Mouse (Mus musculus): Measurements from ENCODE around the gene Nos1.

The Nos1 gene

DNA sequence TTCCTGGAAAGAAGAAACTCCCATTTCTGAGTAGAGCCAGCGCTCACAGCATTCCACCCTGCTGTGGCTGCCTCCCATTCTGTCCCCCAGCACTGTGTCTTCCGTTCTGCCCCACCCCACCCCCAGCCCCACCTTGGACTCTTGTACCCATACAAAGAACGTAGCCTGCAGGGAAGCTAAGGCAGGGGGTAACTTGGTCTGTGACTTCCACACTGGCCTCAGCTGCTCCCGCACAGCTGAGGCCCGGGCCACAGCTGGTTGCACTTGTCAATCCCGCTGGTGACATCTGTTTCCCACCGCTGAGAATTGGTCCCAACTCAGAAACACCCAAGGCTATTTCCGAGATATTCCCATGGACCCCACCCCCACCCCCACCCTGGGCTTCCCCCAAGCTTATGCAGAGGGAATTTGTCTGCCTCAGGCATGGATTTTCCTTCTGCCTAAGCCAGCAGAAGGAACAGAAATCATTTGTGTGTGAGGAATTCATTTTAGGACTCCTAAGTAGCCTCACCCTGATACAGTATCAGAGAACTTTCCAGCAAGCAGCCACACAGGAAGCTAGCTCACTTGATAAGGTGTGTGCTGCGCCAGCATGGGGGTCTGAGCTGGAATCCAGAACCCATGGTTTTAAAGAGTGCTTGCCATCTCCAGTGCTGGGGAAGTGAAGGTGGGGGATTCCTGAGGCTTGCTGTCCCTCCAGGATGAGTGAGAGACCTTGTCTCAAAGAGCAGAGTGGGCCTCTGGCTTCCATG is 117.4 kb downstream of the Nos1 start:
- no peak for DNase-seq (ENCODE audit: low spot score)

DNA sequence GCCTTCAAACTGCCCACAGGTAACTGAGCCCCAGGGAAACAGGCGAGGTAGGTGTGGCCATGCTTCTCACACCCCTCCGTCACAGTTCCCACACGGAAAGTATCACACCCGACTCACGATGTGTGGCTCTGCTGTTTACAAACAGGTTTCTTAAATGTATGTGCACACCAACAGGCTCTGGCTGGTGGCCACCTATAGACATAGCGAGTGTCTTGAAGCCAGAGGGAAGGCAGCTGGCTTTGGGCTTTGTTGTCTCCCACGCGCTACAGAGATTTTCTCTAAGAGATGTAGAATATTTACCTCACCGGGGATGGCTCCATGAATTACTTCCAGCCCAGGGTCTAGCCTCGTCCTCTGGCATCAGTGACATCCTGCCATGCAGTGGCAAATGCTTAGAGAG is 118.5 kb downstream of the Nos1 start:
- no peak for DNase-seq (ENCODE audit: low spot score)

- no peak for DNase-seq (ENCODE audit: low spot score)
These were observed 120.3 kb downstream of the Nos1 start for GRCm38 (mm10) chr5:117900921-117901705.

GRCm38 (mm10) chr5:117903534-117903933 is 122.7 kb downstream of the Nos1 start:
- DNase-seq (ENCODE audit: low spot score), result no peak

GRCm38 (mm10) chr5:117905728-117906127 is 124.9 kb downstream of the Nos1 start:
- DNase-seq (ENCODE audit: low spot score), result no peak

DNA sequence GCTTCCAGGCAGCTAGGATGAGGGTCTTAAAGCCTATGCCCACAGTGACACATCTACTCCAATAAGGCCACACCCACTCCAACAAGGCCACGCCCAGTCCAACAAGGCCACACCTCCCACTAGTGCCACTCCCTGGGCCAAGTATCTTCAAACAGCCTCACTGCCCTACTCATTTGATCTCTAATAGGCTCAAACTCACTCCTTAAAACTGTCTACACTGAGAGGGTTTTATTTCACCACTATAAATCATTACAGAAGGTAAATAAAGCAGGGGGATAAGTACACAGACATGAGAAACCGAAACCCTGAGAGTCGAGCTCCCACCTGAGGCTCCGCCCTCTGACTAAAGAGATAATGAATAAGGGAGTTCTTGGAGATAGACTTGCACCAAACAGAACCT is 128.7 kb downstream of the Nos1 start:
- DNase-seq (ENCODE audit: low spot score), result no peak

DNA sequence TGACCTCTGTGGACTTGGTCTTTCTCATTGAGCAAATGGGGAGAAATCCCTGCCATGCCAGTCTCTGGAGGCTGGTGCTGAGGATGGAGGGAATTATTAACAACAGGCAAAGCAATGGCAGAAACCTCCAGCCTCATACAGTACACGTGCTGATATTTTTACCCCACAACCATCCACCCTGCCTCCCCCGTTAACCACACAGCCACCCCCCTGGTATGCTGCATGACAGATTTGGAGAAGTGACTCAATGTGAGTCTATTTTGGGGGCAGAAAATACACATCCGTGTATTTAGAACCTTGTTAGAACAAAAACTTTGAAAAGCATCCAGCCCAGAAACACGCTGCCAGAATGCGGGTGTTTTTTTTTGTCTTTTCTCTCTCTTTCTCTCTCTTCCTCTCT is 135.5 kb downstream of the Nos1 start:
- no peak for DNase-seq (ENCODE audit: low spot score)

GRCm38 (mm10) chr5:117916906-117917305 is 136.1 kb downstream of the Nos1 start:
- no peak for DNase-seq (ENCODE audit: low spot score)

DNA sequence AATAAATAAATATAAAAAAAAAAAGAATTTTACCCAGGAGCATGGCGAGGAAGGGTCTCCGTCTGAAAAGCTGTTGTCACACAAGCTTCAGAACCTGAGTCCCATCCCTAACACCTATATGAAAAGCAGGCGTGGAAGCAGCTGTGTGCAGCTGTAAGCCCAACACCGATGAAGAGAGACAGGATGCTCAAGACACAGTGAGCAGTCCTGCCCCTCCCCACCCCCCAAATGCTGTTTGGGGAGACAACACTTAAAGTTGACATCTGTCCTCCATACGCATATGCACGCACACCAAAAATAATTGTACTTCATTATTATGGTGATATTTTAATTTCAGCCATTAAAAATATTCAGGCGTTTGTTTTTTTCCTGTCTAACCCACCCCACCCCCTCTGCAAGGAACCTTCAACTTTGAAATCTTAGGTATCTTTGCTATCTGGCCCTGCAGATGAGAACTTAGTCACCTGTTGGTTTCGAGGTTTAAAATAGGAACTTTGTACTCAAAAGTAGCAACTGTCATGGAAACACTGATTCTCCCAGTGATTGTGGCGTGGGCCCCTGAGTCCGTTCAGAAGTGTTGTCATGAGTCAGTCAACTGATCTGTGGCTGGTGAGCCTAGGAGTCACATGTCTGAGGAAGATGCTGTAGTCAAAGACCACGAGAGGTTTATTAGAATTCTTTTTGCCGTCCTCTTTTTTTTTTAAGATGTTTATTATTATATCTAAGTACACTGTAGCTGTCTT is 141.1 kb downstream of the Nos1 start:
- no peak for DNase-seq (ENCODE audit: low spot score)

GRCm38 (mm10) chr5:117923688-117924087 is 142.9 kb downstream of the Nos1 start:
- DNase-seq (ENCODE audit: low spot score), result no peak

- no peak for DNase-seq (ENCODE audit: low spot score)
These were observed 147.7 kb downstream of the Nos1 start for GRCm38 (mm10) chr5:117928553-117928952.

DNA sequence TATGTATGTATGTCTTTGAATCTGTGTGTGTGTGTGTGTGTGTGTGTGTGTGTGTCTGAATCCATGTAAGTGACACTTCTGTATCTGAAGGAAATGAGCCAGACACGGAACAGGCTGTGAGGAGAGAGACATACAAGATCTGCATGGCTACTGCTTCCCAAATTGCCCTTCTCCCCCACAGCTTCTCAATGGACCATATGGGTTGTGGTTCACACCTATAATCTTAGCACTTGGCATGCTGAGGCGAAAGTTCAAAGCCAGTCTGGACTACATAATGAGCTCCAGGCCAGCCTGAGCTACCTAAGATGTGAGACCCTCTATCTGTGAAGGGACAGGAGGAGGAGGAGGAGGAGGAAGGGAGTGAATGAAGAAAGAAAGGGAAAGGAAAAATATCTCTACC is 151.4 kb downstream of the Nos1 start:
- no peak for DNase-seq (ENCODE audit: low spot score)

DNA sequence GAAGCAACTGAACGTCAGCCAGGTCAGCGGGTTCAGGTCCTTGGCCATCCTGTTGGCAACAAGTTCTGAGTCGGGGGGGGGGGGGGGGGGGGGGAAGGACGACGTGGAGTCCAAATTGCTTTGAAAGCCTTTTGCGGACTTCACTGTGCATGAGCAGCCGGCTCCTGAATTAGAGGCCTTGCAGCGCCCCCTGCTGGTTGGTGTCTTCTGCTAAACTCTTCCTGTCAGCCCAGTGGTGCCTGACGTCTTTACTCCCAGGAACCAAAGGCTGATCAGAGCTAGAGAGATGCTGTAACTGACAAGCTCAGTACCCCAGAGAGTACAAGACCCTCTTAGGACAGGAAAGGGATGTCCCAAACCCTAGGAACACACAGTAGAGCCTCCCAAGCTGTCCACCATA is 152.0 kb downstream of the Nos1 start:
- peak; percentile 49 for DNase-seq (ENCODE audit: low spot score)

DNA sequence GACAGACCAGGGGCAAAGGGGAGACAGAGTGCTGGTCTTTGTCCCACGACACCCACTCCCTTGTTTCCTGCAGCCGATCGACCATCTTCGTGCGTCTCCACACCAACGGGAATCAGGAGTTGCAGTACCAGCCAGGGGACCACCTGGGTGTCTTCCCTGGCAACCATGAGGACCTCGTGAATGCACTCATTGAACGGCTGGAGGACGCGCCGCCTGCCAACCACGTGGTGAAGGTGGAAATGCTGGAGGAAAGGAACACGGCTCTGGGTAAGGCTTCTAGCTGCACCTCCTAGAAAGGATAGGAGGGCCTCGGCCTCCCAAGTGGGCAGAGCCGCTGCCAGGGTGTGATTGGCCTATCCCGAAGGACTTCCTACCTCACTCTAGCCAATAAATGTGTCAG is 155.5 kb downstream of the Nos1 start:
- DNase-seq (ENCODE audit: low spot score), result no peak

DNA sequence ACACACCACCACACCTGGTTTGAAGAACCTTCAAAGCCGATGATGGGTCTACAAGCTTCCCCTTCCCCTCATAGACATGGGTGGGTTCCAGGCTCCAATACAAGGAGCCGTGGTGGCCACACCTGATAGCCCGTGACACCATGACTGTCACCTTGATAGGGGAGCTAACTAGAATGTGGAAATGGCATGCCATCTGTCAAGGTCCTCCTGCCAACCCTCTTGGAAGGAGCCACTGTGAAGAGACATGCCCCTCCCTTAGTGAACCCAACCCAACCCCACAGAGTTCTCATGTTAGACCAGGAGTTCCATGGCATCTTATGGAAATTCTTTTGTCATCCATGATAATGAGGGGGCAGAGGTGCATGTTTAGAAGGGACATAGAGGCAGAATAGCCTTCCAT is 156.4 kb downstream of the Nos1 start:
- DNase-seq (ENCODE audit: low spot score), result no peak

DNA sequence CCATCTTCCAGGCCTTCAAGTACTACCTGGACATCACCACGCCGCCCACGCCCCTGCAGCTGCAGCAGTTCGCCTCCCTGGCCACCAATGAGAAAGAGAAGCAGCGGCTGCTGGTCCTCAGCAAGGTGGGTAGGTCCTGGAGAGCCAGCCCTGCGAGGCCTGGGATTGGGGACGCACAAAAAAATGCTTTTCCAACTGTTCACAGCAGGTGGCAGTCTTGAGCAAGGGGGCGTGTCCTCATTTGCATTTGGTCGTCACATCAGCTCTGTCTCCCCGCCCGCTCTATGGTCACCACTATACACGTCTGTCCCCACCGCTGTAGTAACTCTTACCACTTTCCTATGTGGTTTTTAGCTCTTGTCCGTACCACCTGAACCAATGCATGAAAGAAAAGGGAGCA is 157.3 kb downstream of the Nos1 start:
- peak; percentile 49 for DNase-seq (ENCODE audit: low spot score)

DNA sequence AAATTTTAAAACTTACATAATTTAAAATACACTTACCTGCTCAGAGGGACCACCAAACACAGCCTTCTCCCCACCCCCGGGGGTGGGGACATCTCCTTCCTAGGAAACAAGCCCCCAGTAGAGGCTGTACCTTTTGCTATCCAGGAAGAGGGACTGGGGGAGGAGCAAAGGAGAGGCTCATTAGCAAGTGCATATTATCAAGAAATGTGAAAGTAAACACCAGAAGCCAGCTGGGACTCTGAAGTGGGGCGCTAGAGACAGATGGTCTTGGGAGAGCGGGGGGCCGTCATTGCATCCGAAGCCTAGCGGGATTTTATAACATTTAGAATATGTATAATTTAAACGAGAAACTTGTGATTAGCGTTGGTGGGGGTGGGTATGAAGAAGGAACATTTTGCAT is 158.6 kb downstream of the Nos1 start:
- DNase-seq (ENCODE audit: low spot score), result no peak

GRCm38 (mm10) chr5:117941552-117941951 is 160.7 kb downstream of the Nos1 start:
- no peak for DNase-seq (ENCODE audit: low spot score)

DNA sequence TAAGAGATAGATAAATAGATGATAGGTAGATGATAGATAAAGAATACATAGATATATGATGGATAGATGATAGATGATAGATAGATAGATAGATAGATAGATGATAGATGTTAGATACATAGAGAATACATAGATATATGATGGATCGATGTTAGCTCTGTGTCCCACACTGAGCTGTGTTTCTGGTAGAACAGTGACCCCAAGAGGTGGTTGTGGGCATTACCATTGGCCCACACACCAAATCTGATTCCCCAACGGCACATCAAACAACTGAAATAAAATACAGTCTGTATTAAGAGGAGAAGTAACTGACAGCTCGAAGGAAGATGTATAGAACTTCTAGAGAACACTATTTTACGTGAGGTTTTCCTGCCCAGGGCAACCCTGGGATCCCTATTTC is 165.8 kb downstream of the Nos1 start:
- no peak for DNase-seq (ENCODE audit: low spot score)

GRCm38 (mm10) chr5:117949393-117949792 is 168.6 kb downstream of the Nos1 start:
- DNase-seq (ENCODE audit: low spot score), result no peak

GRCm38 (mm10) chr5:117953893-117954292 is 173.1 kb downstream of the Nos1 start:
- no peak for DNase-seq (ENCODE audit: low spot score)

DNA sequence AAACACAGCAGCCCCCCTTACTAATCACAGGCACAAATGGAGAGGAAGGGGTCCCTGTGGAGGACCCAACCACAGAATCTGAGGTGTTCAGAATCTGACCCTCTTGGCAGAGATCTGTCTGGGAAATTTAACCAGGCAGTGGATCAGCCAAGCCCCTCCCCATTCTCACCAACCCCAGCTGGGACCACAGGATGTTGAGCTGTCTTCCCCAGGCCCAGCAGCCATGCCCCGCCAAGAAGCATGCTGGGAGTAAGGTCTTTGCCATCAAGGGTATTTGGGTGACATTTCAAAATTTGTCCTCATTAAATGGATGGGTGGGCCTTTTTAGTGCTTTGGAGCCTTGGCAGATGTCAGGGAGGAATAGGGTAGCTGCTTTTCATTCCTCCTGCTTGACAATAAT is 173.6 kb downstream of the Nos1 start:
- DNase-seq (ENCODE audit: low spot score), result no peak

Measured in c-Kit-positive CD71-positive TER-119-positive erythroid progenitor cells, embryonic 14.5 days (primary cell).